Mouse (Mus musculus) right cerebral cortex, postnatal 36 days (tissue): ENCODE data around the gene Sirt6.

ENCODE experiments used
- DNase-seq, 2 experiments: peaks; one replicate each; pipeline ENCODE4 v3.0.0; 2022; ENCODE audit warnings: low spot score in 2 of 2, mixed read lengths in 1 of 2

Sirt6 gene

GRCm38 (mm10) chr10:81595599-81595998, 32.0 kb downstream of the Sirt6 start:
- DNase-seq = no peak

DNA sequence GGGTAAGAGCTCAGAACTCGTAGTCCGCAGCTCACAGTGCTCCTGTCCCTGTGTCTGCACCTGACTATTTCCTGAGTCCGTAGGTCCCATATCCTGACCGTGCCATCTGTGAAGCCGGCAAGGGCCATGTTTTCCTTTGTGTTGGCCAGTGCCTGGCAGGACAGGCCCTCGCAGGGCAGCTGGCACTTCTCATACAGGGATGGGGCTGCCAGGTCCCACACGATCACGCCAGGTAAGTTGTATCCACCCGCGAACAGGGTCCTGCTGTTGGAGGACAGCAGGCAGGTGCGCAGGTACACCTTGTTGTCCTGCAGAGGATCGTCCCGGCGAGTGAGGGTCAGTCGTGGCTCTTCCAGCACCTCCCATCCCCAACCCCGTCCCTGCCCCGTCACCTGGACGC, 33.7 kb downstream of the Sirt6 start:
- DNase-seq = no peak

DNA sequence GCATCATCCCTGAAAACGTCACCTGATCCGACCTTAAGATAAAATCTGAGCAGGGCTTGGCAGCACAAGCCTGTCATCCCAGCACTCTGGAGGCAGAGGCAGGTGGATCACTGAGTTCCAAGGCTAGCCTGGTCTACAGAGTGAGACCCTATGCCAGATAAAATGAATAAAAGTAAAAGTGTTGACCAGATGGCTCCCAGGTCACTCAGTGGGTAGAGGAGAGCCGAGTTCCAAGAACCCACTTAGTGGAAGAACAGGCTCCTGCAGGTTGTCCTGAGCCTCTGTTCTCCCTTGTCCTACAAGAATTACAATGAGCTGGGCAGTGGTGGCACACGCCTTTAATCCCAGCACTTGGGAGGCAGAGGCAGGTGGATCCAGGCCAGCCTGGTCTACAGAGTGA, 34.4 kb downstream of the Sirt6 start:
- DNase-seq = no peak

- no peak for DNase-seq
Measured at GRCm38 (mm10) chr10:81592631-81593030, 35.0 kb downstream of the Sirt6 start.

DNA sequence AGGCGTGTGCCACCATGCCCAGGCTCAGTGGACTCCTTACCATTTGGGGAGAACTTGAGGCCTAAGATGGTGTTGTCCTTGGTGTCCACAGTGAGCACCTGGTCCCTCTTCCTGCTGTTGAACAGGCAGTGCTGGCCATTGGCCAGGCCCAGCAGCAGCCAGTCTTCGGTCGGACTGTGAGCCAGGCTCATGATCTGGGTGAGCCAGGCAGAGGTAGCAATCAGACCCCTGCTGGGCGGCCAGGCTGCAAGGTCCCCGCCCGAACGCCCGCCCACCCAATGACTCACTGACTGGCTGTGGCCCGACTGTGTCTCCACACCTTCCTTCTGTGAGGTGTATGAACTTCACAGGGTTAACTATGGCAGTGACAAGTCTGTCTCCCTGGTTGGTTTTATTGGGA, 35.8 kb downstream of the Sirt6 start:
- no peak for DNase-seq

- DNase-seq = no peak
Measured at GRCm38 (mm10) chr10:81588739-81589138, 38.9 kb downstream of the Sirt6 start.

- DNase-seq = no peak
Measured at GRCm38 (mm10) chr10:81583347-81583746, 44.2 kb downstream of the Sirt6 start.

DNA sequence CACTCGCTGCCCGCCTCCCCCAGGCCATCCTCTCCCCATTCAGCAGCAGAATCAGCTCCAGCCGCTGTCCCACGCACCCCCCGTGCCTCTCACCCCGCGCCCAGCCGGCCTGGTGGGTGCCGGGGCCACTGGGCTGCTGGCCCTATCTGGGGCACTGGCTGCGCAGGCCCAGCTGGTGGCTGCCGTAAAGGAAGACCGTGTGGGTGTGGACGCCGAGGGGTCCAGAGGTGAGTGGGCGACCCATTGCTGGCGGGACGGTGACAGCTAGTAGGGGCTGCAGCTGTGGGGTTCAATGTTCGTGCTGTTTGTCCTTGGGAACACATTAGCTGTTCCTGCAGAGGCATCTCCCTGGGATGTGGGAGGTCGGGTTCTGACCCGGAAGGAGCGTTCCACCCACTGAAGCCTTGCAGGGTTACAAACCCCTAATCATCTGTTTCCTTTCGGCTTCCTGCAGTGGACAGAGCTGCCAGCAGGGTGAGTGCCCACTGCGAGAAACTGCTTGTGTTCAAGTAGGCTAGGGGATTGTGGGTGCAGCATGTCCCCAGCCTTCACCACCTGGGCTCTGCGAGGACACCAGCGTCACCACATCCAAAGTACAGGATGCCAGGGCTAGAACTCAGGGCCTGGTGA, 47.0 kb downstream of the Sirt6 start:
- no peak for DNase-seq

- no peak for DNase-seq
Measured at GRCm38 (mm10) chr10:81579967-81580366, 47.6 kb downstream of the Sirt6 start.

DNA sequence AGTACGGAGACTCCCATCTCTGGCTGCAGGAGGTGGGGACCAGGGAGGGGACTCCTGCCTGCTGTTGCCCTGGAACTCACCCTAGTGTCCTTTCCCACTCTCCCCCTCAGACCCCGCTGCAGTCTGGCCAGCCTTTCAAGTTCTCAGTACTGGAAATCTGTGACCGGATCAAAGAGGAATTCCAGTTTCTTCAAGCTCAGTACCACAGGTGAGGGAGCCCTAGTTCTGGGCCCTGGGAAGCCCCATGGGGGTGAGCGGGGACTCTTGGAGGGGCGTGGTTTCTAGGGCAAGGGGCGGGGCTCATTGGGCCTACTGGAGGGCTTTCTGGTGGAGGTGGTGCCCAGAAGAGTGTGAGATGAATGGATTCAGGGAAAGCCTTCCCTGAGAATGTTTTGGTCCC, 51.9 kb downstream of the Sirt6 start:
- no peak for DNase-seq

DNA sequence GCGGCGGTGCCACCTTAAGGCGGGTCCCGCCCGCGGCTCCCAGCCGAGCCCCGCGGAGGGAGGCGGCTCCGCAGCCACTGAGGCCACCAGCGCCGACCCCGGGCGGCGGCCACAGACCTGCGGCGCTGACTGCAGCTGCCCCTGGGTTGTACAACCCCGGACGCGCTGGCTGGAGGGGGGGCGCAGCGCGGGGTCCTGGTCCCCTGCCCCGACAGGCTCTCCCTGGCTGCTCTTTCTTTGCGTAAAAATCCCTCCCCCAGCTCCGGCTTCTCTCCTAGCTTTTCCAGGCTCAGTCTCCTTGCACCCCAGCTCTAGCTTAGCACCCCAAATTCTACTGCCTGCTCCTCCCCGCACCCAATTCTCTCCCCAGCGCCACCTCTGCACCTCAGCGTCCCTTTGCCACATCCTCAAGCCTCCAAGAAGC, 52.4 kb downstream of the Sirt6 start:
- no peak for DNase-seq

GRCm38 (mm10) chr10:81574081-81575056, 53.2 kb downstream of the Sirt6 start, which contains the start of gene Tle2:
Gene Tle2 (plus strand): TSS chr10:81574561.
- no peak for DNase-seq

DNA sequence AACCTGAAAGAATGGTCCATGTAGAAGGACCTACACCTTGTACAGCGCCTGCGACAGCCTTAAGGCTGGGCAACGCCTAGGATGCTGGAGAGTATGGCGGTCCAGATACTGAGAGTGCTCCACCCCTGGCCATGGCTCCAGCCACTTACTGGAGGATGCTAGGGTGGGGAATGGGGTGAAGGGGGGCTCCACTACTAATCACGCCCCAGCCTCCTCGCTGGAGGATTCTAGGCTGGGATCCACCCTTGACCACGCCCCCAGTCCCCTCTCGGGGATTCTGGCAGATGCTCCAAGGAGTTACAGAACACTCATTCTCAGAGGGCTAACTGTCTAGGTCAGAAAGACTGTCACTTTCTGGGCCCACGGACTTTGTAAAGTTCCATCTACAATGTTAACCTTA, 54.6 kb downstream of the Sirt6 start:
- no peak for DNase-seq

GRCm38 (mm10) chr10:81572133-81572671, 55.4 kb downstream of the Sirt6 start:
- no peak for DNase-seq
